Mouse (Mus musculus) right cerebral cortex, adult 18-20 months (tissue): ENCODE measurements at regions not wholly inside any gene's neighbourhood (a gene's known extent, or its start where the extent isn't known, plus 50 kb on each side); places are given as distances from the start of the nearest gene placed in this dataset.

Experiments used
- DNase-seq: peaks from one replicate; pipeline ENCODE4 v3.0.0; 2022; ENCODE audit warnings: mixed read lengths

GRCm38 (mm10) chr1:12334186-12334585 lies 920.3 kb downstream of the A830018L16Rik start:
- no peak for DNase-seq

DNA sequence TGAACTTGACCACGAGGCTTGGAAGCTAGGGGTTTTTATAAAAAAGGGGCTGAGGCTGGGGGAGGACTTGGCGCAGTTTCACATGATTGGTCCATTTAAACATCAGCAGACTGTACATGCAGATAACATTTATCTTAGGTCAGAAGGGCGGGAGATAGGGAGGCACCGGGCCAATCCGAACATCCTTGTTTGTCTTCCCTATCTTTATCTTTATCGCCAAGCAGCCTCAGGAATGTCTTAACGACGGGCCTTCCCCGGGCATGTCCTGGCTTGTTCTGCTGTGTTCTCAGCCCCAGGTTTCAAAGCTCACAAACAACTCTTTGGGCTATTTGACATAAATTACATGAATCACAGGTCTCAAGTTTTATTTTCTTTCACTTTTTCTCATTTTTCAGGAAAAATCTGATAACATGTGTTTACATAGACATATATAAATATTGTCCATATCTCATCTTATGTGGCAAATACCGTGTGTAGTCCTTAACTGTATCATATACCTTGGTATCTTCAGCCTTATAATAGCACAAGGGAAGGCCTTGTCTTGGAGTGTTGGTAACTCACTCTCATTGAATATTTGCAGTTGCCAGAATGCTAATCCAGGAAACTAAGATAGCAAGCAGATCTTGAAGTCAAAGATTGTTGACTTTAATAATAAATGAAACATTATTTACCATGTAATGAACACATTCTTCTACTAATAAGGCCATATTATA lies 931.0 kb downstream of the A830018L16Rik start:
- DNase-seq: no peak

GRCm38 (mm10) chr1:12345439-12345819 lies 931.5 kb downstream of the A830018L16Rik start:
- DNase-seq: no peak

DNA sequence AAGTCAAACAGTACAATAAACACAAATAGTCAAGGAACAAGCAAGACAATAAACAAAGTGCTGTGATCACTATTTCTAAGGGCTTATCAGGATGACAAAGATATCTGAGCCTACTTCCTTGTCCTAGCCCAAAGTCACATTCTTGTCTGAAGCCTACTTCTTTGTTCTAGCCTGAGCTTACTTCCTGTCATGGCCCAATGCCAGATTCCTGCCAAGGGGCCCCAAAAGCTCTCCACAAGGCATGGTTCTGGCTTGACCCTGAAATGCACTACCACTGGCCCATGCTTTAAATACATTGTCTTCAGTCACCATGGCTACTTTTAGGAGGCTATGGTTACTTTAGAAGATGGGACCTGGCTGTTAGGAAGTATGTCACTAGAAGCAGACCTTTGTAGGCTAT lies 940.6 kb downstream of the A830018L16Rik start:
- DNase-seq: no peak

DNA sequence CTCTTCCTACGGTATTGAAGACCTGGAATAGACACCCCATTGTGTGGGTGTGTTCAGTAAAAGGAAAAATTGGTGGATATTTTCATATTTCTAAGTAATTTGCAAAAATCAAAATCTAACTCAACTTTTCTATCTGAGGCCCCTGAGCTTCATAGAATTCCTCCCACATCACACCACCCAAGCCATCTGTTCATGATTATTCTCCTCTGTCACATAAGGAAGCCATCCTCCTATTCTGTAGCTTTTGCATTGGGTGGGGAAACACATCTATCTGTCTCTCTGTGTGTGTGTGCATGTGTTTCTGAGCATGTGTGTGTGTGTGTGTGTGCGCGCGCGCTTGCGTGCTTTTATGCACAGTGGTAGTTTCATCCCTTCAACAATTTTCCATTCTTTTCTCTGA lies 954.0 kb downstream of the A830018L16Rik start:
- DNase-seq: peak; percentile 73

- no peak for DNase-seq
Observed at GRCm38 (mm10) chr1:12372968-12373367, 959.1 kb downstream of the A830018L16Rik start.

DNA sequence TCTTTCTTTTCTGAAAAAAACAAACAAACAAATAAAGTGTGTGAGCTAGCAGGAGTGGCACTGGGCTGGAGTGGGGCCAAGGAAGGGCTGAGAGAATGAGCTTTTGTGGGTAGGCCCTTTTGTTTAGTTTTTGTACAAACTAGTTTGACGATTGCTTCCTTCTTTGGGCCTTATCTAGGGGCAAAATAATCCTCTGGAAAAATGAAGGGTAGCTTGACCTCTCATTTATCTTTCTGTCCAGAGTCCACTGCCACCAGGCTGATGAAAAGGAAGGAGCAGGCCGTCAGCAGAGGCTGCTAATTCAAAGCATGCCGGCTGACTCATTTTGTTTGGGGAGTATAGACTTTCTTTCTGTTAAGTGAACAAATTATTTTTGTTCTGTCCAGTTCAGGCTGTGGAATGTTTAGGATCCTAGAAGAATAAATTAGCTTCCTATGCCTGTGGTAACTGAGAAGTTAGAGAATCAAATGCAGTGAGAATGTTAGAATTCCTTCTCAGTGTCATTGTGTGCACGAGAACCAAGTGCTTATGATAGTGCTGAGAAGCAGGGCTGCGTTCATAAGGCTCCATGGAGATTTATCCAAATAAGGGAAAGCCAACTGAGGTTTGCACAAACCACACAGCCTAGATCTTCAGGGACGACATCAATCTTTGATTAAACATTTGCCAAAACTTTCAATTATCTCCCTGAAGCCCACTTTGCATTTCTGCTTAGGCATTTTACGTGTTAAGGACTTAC lies 984.4 kb downstream of the A830018L16Rik start:
- no peak for DNase-seq

DNA sequence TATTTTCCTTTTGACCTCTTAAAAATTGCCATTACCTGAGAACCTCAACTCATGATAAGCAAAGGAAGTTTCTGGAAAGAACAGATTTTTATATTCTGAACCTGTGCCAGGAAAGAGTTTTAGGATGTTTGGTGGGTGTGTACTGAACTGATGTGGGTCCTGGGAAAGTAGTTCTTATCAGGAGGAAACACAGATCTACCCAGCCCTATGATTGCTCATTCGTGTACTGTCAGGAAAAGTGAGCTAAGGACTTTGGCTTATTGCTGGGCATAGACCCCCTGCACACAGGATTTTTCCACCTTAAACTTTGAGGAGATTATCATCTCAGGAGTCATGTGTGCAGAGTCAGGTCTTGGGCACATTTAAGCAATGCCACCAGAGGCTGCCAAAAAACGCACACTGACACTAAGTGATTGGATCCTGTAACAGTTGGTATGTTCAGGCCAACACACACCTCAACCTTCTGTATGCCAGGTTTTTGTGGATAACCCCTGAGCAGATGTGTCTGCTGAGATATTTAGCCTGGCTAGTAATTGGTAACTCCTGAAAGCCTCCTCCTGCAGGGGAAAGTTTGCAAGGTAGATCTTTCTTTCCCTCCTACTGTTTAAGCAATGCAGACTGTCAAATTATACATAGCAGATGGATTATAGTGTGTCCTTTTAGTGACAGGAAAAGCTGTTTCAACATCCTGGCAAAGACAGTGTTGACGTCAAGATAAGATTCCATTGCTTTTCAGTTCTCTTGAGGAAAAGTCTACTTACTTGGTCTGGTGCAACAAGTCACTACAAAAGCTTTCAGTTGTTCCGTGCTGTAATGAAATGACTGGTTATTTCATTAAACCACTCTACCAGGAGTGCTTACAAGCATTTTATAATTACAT lies 991.7 kb downstream of the A830018L16Rik start:
- no peak for DNase-seq

- no peak for DNase-seq
Observed at GRCm38 (mm10) chr1:12409738-12410523, 996.0 kb downstream of the A830018L16Rik start.

GRCm38 (mm10) chr1:12410524-12410886 lies 996.6 kb downstream of the A830018L16Rik start:
- no peak for DNase-seq

GRCm38 (mm10) chr1:12424510-12424909 lies 1010.6 kb downstream of the A830018L16Rik start:
- no peak for DNase-seq

DNA sequence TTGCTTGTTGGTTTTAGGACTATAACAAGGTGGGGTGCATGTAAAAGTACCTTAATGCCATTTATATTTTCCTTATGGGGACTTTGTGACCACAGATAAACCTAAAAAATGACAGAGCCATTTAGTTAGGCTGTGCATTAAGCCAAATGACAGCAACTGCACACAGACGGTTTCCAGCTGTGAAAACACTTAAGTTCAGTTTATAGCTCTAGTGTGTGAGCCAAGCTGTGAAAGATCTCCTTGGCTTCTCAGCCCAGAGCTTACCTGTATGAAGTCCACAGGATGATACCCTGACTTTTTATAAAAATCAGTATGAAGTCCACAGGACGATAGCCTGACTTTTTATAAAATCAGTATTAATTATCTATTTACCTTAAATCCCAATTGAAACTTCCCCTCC lies 1024.0 kb downstream of the A830018L16Rik start:
- no peak for DNase-seq

GRCm38 (mm10) chr1:12466255-12466654 lies 1052.3 kb downstream of the A830018L16Rik start:
- no peak for DNase-seq

DNA sequence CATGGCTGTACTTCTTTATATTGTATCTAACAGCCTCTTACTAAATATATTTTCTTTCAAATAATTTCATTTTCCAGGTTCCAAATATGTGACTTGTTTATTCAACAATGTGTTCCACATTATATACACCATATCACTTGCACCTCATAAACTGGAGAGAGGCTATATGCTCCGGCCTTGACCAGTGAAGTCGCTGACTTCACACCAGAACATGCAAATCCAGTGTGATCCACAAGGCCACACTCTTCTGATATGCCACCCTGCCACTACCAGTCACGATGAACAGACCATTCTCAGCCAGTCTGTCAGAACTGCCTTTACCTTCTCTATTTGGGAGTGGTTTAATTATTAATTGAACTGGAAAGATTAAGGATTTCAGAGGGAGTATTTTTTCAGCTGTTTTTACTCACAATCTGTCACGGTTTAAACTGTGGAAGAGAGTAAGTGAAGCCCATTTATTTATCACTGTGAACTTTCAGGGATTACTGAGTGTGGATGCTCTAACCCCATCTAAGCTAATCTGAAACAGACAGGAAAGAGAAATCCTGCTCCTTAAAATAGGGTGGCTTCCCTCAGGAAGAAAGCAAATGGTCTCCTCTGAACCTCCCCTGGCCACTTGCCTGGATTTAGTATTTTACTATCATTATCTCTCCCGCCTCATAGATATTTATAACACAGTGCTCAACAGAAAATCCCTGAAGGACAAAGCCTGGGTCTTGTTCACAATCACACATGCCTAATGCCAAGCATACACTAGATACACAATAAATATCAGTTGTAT lies 1065.3 kb downstream of the A830018L16Rik start:
- no peak for DNase-seq

DNA sequence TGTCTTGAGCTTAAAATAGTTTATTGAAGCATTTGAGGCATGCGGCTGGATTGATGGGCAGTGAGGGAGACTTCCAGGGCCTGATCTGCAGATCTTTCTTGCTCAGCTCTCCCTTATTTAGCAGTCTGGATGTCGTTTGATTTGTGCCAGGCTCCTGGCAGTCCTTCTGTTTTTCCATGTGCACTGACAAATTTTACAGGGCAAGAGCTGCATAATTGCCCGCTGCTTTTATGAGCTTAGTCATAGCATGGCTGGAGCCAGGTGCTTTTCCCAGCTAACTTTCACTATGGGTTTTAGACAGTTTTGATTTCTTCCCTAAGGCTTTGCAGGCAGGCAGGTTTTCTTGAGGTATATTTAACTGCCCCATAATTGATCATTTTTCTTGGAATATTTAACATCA lies 1086.5 kb downstream of the A830018L16Rik start:
- peak; percentile 31 for DNase-seq

GRCm38 (mm10) chr1:12507997-12508396 lies 1094.1 kb downstream of the A830018L16Rik start:
- DNase-seq: no peak

GRCm38 (mm10) chr1:12510129-12510816 lies 1096.4 kb downstream of the A830018L16Rik start:
- DNase-seq: no peak

DNA sequence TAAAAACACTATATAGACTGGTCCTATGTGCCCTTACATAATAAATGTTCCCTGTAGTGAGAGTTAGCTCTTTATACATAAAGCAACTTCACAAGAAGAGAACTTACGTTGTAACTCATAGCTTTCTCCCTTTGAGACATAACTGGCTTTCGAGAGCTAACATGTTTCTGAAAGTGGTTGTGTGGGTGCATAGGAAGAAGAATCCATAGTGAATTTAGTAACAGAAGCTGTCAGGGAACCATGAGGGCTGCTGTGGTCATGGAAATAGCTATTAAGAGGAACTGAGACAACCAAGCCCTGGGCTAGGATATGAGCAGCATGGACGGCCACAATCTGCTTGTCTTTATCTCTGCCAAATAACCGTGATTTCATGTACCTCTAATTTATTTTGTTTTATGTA lies 1105.7 kb downstream of the A830018L16Rik start:
- no peak for DNase-seq

- peak; percentile 16 for DNase-seq
Observed at GRCm38 (mm10) chr1:12555859-12556258, 1142.0 kb downstream of the A830018L16Rik start.

- DNase-seq: no peak
Observed at GRCm38 (mm10) chr1:12571755-12572358, 1158.0 kb downstream of the A830018L16Rik start.

- DNase-seq: no peak
Observed at GRCm38 (mm10) chr1:12572770-12573169, 1158.9 kb downstream of the A830018L16Rik start.
